Mouse (Mus musculus): ENCODE data around the gene Plxnb3.
A peak's percentile ranks its signal among the peaks of the same experiment; 100 is the strongest.
"Not testable (repeated sequence)": the region's sequence is repeated elsewhere in the genome, so short reads cannot be mapped to it uniquely, and the experiment has no call there.

Gene Plxnb3

DNA sequence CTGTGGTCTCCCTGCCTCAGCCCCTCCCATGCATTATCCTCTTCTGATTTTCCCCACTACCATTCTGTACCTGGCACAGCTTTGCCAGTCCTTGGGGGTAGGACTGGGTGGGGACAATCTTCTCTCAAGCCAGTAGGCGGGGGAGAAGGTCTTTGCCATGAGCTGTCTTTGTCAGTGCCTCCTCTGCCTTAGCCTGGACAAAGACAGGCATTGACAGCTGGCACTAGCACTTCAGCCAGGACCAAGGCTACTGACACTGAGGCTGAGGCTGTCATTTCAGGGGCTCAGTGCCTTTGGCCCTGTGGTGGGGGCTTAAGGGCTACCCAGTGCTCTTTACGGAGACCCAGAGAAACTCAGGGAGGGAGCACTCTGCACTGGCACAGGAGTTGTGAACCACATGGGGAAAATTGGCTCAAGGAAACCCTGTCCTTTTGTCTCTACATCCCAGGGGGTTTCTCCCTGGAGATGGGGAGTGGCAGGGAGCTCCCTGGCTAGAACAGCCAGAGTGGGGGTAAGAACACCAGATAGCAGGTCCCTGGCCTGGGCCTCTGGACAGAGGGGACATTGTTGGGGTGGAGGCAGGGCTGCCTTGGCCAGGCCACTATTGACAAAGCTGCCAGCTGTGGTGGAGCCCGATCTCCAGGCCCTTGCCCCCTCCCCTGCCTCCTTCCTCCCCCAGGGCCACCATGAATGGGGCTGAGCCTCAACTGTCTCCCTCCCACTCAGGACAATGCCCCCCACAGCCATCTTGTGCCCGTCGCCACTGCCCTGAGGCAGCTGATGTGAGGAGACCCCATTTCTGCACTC, at the start of gene Plxnb3:
TSS of gene Plxnb3 (plus strand) at position 757 of the 807 bp plus-strand sequence.
- DNase-seq (ENCODE audit: low spot score in 2 of 2): no peak

DNA sequence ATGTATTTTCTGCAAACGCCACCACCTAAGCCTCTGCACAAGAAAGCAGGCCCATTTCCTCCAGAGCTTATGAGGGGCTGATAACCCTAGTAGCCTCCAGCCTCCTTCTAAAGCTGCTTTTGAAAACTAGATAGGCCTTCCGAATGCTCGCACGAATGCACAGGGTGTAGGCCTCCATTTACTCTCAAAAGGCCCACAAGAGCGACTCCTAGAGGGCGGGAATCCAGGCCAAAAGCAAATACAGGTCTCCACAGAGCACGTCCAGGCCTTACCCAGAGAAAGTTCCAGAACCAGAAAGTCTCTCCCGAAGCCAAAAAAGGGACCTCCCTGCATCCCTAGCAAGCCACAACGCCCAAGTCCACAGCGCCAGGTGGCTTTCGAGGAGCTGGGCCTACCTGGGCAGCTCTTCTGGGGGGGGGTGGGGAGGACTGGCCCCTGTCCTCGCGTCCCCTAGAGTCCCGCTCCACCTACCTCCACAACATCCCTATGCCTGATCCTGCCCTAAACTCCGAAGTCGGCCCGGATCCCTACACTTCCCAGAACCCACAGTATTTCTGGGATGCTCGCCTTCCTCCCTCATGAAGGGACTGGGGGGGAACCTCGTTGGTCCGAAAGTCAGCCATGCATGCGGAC, 41.3 kb upstream of the Plxnb3 start:
- peak in 1 of 2 experiments; percentile 28 for DNase-seq (ENCODE audit: low spot score in 2 of 2)

DNA sequence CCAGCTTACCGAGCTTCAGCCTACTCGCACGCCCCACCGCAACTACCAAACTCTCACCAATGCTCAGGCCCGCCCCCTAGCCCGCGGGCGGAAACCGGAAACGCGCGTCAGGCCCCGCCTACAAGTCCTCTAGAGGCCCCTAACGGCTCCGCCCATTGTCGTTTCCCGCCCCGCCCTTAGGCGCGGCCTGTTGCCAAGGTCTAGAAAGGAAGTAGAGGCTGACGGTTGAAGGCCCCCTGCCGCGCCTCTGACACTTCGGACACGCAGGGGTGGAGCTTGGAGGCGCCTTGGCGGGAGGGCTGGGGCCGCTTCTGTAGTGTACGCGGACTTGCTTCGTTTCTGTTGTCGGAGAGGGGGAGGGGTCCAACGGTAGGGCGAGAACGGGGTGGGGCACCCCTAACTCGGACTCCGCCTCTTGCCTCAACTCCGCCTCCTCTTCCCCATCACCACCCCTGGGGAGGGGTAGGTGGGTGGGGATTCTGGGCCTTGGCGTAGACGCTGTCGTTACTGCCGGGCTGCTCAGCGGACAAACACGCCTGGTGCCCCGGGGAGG, 40.7 kb upstream of the Plxnb3 start, which contains the start of the genes Bcap31 and Abcd1:
TSS of gene Bcap31 (minus strand) at position 67 of the 553 bp plus-strand sequence.
TSS of gene Abcd1 (plus strand) at position 489 of the 553 bp plus-strand sequence.
- peak; percentile 91 to 92 for DNase-seq (ENCODE audit: low spot score in 2 of 2)

DNA sequence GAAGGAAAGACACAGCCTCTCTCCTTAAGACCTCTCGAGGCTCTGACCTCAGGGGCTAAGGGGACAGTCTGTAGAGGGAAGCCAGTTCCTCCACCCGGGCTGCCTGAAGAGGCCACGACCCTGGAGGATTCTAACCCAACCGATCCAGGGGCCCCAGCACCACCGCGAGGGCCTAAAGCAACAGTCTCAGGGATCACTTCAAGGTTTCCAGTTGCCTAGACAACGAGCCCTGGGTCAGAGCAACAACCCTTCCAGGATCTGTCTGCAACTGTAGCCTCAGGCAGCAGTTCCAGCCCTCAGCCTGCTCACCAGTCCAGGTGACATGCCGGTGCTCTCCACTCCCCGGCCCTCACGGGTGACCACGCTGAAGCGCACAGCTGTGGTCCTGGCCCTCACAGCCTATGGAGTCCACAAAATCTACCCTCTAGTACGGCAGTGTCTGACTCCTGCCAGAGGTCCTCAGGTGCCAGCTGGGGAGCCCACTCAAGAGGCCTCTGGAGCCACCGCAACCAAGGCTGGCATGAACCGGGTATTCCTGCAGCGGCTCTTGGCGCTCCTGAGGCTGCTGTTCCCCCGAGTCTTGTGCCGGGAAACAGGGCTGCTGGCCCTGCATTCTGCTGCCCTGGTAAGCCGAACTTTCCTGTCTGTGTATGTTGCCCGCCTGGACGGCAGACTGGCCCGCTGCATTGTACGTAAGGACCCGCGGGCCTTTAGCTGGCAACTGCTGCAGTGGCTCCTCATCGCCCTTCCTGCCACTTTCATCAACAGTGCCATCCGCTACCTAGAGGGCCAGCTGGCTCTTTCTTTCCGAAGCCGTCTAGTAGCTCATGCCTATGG, 40.0 kb upstream of the Plxnb3 start:
- peak in 1 of 2 experiments; percentile 18 for DNase-seq (ENCODE audit: low spot score in 2 of 2)

DNA sequence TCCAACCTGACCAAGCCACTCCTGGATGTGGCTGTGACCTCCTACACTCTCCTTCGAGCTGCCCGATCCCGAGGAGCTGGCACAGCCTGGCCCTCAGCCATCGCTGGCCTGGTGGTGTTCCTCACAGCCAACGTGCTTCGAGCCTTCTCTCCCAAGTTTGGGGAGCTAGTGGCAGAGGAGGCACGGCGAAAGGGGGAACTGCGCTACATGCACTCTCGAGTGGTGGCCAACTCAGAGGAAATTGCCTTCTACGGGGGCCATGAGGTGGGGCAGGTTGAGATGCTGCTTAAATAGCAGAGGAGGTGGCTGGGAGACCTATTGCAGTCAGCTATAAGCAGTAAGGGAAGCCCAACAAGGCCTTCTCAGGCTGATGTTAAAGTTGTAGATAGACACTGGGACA, 39.2 kb upstream of the Plxnb3 start:
- DNase-seq (ENCODE audit: low spot score in 2 of 2): no peak

DNA sequence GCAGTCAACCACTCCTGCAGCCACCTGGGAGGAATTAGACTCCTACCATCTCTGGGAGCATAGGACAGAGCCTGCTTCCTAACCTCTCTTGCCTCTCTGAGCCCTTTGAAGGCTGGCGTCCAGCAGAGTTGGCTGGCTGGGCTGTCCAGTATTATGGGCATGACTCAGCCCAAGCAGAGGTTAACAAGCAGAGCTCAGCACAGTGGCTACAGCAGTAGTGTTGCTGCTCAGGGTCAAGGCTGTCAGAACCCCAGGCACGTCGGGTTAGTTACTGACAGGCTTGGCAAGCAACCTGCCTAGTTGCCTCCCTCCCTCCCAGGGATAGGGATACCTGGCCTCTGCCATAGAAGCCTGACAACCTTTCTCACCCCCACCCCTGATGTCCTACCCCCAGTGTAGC, 38.6 kb upstream of the Plxnb3 start:
- DNase-seq (ENCODE audit: low spot score in 2 of 2): no peak

DNA sequence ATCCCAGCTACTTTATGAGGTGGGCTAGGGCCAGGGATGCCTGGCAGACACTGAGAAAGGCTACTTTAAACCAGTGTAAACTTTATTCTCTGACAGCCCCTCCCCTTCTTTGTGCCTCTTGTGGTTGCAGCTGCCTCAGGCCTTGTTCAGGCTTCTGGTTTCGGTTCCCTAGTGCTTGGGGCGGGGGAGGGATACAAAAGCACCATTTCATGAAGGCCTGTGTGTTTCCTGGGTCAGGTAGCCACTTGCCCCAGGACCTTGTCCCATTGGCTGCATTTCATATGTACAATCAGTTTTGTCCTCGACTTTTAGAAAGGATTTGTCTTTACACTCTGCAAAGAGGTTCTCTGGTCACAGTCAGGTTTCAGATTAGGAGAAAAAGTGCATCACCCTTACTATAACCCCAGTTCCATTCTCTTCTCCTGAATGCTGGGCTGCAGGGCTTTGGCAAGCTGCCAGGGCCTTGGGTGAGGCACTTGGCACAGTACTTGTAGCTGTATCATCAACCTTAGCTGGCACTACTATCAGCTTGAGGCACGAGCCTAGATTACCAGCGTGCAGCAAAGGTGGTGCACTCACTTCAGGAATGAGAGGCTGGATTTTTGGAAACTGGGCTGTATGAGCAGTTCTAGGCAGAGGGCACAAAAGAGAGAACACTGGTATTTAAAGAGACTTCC, 38.1 kb upstream of the Plxnb3 start:
- peak; percentile 22 to 60 for DNase-seq (ENCODE audit: low spot score in 2 of 2)

DNA sequence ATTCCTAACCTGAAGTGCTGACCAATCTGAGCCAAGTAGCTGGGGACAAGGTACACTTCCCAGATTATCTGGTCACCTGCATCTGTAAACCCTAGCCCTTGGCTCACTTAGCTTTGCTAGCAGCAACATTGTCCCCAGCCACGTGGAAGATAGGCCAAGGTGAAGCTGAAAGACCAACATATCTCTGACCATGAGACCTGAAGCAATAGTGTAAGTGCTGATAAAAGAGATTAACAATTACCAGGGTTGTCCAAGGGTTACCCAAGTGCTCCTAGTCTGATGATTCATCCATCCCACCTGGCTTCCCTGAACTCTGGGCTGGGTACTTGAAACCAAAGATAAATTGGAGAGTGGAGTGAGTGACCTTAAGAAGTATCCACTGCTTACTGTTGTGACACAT, 26.0 kb upstream of the Plxnb3 start:
- no peak for DNase-seq (ENCODE audit: low spot score in 2 of 2)

DNA sequence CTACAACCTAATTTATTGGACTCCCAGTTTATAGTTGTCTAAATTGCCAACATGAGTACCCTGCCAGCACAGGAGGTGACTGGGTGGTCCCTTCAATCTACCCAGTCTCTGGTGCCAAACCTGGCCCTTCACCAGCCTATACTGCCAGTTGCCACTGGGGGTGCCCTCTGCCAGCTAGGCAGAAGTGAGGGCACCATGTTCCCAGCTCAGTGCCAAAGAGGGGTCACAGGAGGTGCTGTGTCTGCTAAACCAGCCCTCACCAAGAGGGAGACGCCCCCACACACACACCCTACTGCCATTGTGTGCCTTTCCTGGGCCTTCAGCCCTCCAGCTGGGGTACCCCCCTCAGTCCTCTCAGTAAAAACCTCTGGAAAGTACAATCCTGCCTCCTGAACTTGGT, 18.7 kb upstream of the Plxnb3 start:
- no peak for DNase-seq (ENCODE audit: low spot score in 2 of 2)

DNA sequence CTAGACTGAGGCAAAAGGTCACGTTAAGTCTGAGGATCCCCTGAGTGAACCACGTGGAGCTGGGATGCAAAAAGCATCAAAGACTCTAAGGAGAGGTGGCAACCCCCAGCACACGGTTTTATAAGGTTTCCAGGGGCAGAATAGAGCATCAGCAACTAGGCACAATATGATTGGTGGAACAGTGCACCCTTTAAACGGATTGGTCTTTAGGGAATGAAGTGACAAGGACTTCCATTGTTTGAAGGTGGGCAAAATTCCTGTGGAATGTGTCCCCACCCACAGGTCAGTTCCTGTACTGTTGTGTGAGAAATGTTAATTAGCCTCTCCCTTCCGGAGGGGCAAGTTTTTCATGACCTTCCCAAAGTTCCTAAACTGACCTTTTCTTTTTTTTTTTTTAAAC, 17.7 kb upstream of the Plxnb3 start:
- DNase-seq (ENCODE audit: low spot score in 2 of 2): no peak

DNA sequence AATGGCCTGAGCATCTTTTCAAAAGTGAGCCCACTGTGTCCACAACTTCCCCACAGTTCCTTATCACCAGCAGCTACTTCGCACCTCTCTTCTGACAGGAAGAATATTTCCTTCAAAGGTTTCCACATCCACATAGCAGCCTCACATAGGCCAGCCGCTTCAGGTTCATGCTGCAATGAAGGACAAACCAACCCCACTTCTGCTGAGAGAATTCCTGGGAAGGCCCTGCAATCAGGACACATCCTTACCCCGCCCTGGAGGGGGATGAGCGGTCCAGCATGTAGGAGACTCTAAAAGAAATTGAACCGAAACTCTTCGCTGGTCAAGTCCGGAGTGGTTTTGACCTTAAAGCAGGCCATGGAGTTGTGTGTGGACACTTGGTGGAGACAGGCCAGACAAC, 17.0 kb upstream of the Plxnb3 start:
- not testable (repeated sequence) for DNase-seq (ENCODE audit: low spot score in 2 of 2)

DNA sequence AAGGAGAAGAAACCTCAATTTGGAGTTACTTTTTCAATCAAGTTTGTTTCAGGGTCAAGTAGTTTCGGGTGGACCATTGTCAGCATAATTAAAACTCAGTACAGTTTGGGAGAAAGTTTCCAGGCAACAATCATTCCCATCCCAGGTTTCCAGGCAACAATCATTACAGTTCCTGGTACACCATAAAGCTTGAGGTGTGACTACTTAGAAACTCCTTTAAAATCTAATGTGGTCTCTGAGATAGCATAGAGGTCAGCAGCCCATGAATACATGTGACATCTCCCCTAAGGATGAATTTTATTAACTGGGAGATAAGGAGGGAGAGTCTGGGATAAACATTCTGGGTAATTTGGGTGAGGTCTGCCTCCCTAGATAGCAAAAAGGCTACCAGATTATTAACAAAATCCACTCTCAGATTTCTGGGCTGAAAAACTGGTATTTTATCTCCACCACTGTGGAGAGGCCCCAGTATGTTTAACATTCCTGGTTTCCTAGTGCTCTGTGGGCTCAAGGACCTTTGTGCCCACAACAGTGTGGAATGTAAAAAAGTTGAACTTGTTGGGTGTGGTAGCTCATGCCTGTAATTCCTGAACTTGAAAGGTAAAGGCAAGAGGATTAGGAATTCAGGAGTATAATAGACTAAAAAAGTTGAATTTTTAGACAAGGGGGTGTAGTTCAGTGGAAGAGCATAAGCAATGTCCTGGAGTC, 12.0 kb upstream of the Plxnb3 start:
- no peak for DNase-seq (ENCODE audit: low spot score in 2 of 2)

DNA sequence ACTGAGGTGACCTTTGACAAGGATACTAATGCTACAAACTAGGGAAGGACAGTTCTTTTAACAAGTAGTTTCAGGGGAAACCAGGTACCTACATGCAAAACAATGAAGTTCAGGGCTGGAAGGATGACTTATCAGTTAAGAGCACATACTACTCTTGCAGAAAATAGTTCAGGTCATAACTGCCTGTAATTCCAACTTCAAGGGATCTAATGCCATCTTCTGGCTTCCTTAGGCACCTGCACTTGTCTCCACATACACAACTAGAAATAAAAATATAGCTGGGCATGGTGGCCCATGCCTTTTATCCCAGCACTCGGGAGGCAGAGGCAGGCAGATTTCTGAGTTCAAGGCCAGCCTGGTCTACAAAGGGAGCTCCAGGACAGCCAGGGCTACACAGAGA, 7.9 kb upstream of the Plxnb3 start:
- no peak for DNase-seq (ENCODE audit: low spot score in 2 of 2)

DNA sequence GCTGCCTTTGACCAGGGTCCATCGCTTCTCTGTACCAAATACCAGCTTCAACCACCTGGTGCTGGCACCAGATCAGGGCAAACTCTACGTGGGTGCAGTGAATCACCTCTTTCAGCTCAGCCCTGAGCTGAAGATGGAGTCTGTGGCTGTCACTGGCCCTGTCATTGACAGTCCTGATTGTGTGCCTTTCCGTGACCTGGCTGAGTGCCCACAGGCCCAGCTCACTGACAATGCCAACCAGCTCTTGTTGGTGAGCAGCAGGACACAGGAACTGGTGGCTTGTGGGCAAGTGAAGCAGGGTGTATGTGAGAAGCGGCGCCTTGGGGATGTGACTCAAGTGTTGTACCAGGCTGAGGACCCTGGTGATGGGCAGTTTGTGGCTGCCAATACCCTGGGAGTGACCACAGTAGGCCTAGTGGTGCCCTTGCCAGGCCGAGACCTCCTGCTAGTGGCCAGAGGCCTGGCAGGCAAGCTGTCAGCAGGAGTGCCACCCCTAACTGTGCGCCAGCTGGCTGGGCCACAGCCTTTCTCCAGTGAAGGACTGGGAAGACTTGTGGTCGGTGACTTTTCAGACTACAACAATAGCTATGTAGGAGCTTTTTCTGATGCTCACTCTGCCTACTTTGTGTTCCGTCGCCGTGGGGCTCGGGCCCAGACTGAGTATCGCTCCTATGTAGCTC, 1.9 kb downstream of the Plxnb3 start:
- no peak for DNase-seq (ENCODE audit: low spot score in 2 of 2)

DNA sequence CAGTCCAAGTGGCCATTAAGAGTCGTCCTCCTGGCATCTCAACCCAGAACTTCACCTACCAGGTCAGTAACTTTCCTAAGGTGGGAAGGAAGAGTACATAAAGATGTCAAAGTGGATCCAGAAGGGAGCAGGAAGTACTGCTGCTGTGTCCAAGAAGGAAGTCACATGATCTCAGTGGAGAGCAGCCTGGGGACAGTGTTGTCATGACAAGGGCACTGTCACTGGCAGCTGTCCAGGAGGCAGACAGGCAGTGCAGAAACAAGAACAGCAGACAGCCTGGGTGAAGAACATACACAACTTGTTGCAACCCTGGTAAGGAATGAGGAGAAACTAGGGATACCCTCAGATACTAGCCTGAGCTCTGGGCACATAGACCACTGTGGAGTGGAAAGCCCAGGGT, 8.4 kb downstream of the Plxnb3 start:
- no peak for DNase-seq (ENCODE audit: low spot score in 2 of 2)

DNA sequence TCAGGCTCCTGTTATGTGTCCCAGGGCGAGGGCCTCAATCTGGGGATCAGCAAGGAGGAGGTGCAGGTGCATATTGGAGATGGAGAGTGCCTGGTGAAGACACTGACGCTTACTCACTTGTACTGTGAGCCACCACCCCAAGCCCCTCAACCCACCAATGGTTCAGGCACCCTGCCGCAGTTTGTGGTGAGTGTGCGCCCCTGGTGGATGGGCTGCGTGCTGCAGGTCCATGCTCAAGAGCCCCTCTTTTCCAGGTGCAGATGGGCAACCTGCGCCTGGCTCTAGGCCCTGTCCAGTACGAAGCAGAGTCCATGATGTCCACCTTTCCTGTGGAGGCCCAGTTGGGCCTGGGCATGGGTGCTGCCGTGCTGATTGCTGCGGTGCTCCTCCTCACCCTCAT, 10.4 kb downstream of the Plxnb3 start:
- no peak for DNase-seq (ENCODE audit: low spot score in 2 of 2)

DNA sequence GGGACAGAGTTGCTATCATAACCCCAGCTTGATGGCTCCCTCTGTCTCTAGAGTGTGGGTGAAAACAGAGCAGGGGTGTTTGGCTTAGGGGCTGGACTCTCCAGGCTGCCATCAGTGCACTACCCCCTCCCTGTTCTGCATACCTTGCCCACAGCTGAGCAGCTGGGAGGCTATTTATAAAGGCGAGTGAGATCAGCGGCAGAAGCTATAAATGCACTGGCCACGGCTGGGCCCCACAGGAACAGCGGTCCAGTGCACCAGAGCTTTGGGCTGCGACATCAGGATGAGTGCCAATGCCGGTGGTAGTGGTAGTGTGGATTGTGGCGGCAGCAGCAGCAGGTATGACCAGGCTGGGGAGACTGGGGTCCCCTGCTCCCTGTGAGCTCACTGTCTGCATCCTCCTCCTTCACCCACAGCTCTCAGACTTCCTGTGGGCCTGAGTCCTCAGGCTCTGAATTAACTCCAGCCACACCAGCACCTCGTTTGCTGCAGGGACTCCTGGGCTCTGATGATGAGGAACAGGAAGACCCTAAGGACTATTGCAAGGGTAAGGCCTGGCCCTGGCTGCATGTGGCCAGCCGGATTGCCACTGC, 17.4 kb downstream of the Plxnb3 start, which contains the start of gene Srpk3:
TSS of gene Srpk3 (plus strand) at position 238 of the 593 bp plus-strand sequence.
- DNase-seq (ENCODE audit: low spot score in 2 of 2): no peak

DNA sequence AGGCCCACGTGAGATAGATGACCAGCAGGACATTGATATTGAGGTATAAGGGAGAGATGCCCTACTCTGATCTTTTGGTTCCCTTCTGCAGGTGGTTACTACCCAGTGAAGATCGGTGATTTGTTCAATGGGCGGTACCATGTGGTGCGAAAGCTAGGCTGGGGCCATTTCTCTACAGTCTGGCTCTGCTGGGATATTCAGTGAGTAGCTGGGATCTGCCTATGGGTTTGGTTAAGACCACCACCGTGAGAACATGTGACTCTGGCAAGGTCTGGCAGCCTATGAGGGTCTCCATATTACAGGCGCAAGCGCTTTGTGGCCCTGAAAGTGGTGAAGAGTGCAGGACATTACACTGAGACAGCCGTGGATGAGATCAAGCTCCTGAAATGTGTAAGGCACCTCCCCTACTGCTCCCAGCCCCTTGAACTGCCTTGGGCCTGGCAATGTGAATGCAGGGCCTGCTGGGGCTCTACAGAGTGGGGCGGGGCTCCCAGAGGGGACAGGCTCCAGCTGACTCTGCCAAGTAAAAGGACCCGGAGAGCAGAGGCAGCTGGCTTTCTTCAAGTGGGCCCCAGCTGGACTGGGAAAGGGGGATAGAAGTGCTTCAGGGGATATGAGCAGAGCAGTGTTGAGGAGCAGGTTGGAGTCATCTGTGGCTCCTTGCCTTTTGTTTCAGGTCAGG, 18.1 kb downstream of the Plxnb3 start:
- DNase-seq (ENCODE audit: low spot score in 2 of 2): no peak

DNA sequence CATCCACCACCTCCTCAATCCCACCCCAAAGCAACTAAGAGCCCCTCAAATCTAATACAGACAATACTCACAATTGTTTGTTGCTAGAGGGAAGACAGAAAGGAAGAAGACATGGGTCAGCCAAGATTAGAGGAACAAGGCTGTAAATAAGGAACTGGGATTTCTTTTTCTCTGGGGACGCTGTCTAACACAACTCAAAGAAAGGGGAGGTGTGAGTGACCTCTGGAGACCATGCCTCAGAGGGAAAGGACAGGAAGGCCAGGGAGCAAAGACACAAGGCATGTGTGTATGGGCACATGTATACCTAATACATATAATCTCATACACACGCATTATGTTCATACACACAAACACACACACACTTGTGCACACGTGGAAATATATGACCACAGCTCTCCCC, 25.3 kb downstream of the Plxnb3 start:
- no peak for DNase-seq (ENCODE audit: low spot score in 2 of 2)

All from urinary bladder, postnatal 4 days (tissue).